Mouse (Mus musculus): Measurements from ENCODE around the gene Efcab6. TPM values are rescaled to one million over a fixed set of nuclear protein-coding genes. Genes with fewer than 3 reads are reported as not detected.
"Not testable (repeated sequence)": the region's sequence is repeated elsewhere in the genome, so short reads cannot be mapped to it uniquely, and the experiment has no call there.

Efcab6 gene
- 0.21 TPM in 1 of 2 replicates, not detected in the other for total RNA-seq (2021)
- long read RNA-seq: 0 reads

- DNase-seq: no peak
Measured at GRCm38 (mm10) chr15:84065140-84065539, at the start of gene Efcab6. Efcab6 (minus strand) TSS chr15:84065379.

- no peak for DNase-seq
Measured at GRCm38 (mm10) chr15:84113873-84114272, 48.7 kb upstream of the Efcab6 start.

- DNase-seq: peak; percentile 56
Measured at GRCm38 (mm10) chr15:84108899-84109298, 43.7 kb upstream of the Efcab6 start.

- no peak for DNase-seq
Measured at GRCm38 (mm10) chr15:84105924-84106500, 40.8 kb upstream of the Efcab6 start.

- peak; percentile 21 for DNase-seq
Measured at GRCm38 (mm10) chr15:84105105-84105923, 40.1 kb upstream of the Efcab6 start, which contains the start of gene Sult4a1. Sult4a1 (minus strand) TSS chr15:84105754.

GRCm38 (mm10) chr15:84104626-84105025, 39.4 kb upstream of the Efcab6 start:
- DNase-seq: no peak

- DNase-seq: not testable (repeated sequence)
Measured at GRCm38 (mm10) chr15:84097536-84097935, 32.4 kb upstream of the Efcab6 start.

- DNase-seq: no peak
Measured at GRCm38 (mm10) chr15:84096051-84096450, 30.9 kb upstream of the Efcab6 start.

GRCm38 (mm10) chr15:84094921-84095320, 29.7 kb upstream of the Efcab6 start:
- DNase-seq: no peak

GRCm38 (mm10) chr15:84086775-84087174, 21.6 kb upstream of the Efcab6 start:
- no peak for DNase-seq

GRCm38 (mm10) chr15:84086364-84086763, 21.2 kb upstream of the Efcab6 start:
- DNase-seq: no peak

GRCm38 (mm10) chr15:84080069-84080468, 14.9 kb upstream of the Efcab6 start:
- DNase-seq: no peak

GRCm38 (mm10) chr15:84079519-84079918, 14.3 kb upstream of the Efcab6 start:
- no peak for DNase-seq

- DNase-seq: no peak
Measured at GRCm38 (mm10) chr15:84078667-84079066, 13.5 kb upstream of the Efcab6 start.

GRCm38 (mm10) chr15:84077151-84077550, 12.0 kb upstream of the Efcab6 start:
- DNase-seq: no peak

- DNase-seq: no peak
Measured at GRCm38 (mm10) chr15:84074705-84075185, 9.6 kb upstream of the Efcab6 start.

- DNase-seq: peak; percentile 71
Measured at GRCm38 (mm10) chr15:84073911-84074704, 8.9 kb upstream of the Efcab6 start.

- no peak for DNase-seq
Measured at GRCm38 (mm10) chr15:84073058-84073457, 7.9 kb upstream of the Efcab6 start.

- DNase-seq: peak; percentile 57
Measured at GRCm38 (mm10) chr15:84072226-84072625, 7.0 kb upstream of the Efcab6 start.

- DNase-seq: no peak
Measured at GRCm38 (mm10) chr15:84070116-84070676, 5.0 kb upstream of the Efcab6 start.

- DNase-seq: no peak
Measured at GRCm38 (mm10) chr15:84069455-84070050, 4.4 kb upstream of the Efcab6 start.

- DNase-seq: no peak
Measured at GRCm38 (mm10) chr15:84065701-84066100, 522 bp upstream of the Efcab6 start.
